ENCODE assay signal across 8 mouse cellular contexts in genomic region chr1:106883812-106884211, GRCm38 (mm10). TPM values are rescaled to one million over a fixed set of nuclear protein-coding genes. Genes with fewer than 3 reads are reported as not detected.
A peak's percentile ranks its signal among the peaks of the same experiment; 100 is the strongest.
DNase-seq lines count a peak whose midpoint lies in the region; ATAC-seq lines count a peak whose summit lies in the region.

No protein-coding gene starts in this region.

- no peaks in the 10 kb centered on the region for H3K4me1 ChIP-seq in midbrain, embryonic 11.5 days (ENCODE audit: control insufficient read depth, insufficient read depth, low read length)
- H3K4me1 ChIP-seq in midbrain, embryonic 15.5 days: no peaks in the 10 kb centered on the region
- no peaks in the 10 kb centered on the region for H3K4me1 ChIP-seq in stomach, embryonic 15.5 days

- H3K27ac ChIP-seq in midbrain, embryonic 11.5 days (ENCODE audit: low read depth, low read length): no peak overlapping the region
- no peak overlapping the region for H3K27ac ChIP-seq in midbrain, embryonic 15.5 days
- H3K27ac ChIP-seq in stomach, embryonic 15.5 days: no peak overlapping the region

- H3K4me3 ChIP-seq in midbrain, embryonic 11.5 days (ENCODE audit: low read depth, low read length): no peak overlapping the region
- H3K4me3 ChIP-seq in midbrain, embryonic 15.5 days: no peak overlapping the region
- no peak overlapping the region for H3K4me3 ChIP-seq in stomach, embryonic 15.5 days (replicated peaks)

- H3K4me2 ChIP-seq in midbrain, embryonic 11.5 days: no peak overlapping the region
- no peak overlapping the region for H3K4me2 ChIP-seq in midbrain, embryonic 15.5 days
- H3K4me2 ChIP-seq in stomach, embryonic 15.5 days: no peak overlapping the region

- H3K9me3 ChIP-seq in midbrain, embryonic 11.5 days (ENCODE audit: control insufficient read depth, low read length): no peaks in the 10 kb centered on the region
- no peaks in the 10 kb centered on the region for H3K9me3 ChIP-seq in midbrain, embryonic 15.5 days
- no peaks in the 10 kb centered on the region for H3K9me3 ChIP-seq in stomach, embryonic 15.5 days

- ATAC-seq in midbrain, embryonic 11.5 days (ENCODE audit: low FRiP score): peak; percentile 62
- no peak for ATAC-seq in midbrain, embryonic 15.5 days (replicated peaks)
- ATAC-seq in stomach, embryonic 15.5 days (ENCODE audit: insufficient read depth, low FRiP score, low read depth): 0 out of 2 replicates have a peak, but pooled peaks have one; percentile 7

- WGBS in midbrain, embryonic 11.5 days: 7% methylated on average over 2 of the region's 2 CpGs
- WGBS in midbrain, embryonic 15.5 days: 8% methylated on average over 2 of the region's 2 CpGs
- WGBS in stomach, embryonic 15.5 days: 3% methylated on average over 2 of the region's 2 CpGs

- DNase-seq in heart, adult 11 months: peak; percentile 87
- DNase-seq in heart, adult 9 months (ENCODE audit: low spot score in 2 of 2): no peak
- DNase-seq in midbrain, embryonic 11.5 days (ENCODE audit: low spot score, missing footprints): no peak
- DNase-seq in forelimb bud, embryonic 11.5 days (ENCODE audit: low read depth, low spot score): peak; percentile 9
- DNase-seq in spleen, postnatal 4 days (ENCODE audit: low spot score in 2 of 2): no peak
- no peak for DNase-seq in spleen, postnatal 14 days (ENCODE audit: low spot score in 2 of 2)

- H3K9ac ChIP-seq in midbrain, embryonic 11.5 days (ENCODE audit: low read length): no peak overlapping the region
- no peak overlapping the region for H3K9ac ChIP-seq in midbrain, embryonic 15.5 days
- no peak overlapping the region for H3K9ac ChIP-seq in stomach, embryonic 15.5 days

- no peaks in the 10 kb centered on the region for H3K27me3 ChIP-seq in midbrain, embryonic 11.5 days (ENCODE audit: control insufficient read depth, insufficient read depth, low read length)
- H3K27me3 ChIP-seq in midbrain, embryonic 15.5 days (replicated peaks): no peaks in the 10 kb centered on the region
- no peaks in the 10 kb centered on the region for H3K27me3 ChIP-seq in stomach, embryonic 15.5 days (replicated peaks)

- H3K36me3 ChIP-seq in midbrain, embryonic 11.5 days (ENCODE audit: control insufficient read depth, insufficient read depth, low read length): no peaks in the 10 kb centered on the region
- H3K36me3 ChIP-seq in midbrain, embryonic 15.5 days (replicated peaks): no peaks in the 10 kb centered on the region
- H3K36me3 ChIP-seq in stomach, embryonic 15.5 days: no peaks in the 10 kb centered on the region

RNA-seq across cellular contexts. Expression of gene Serpinb5, which starts 22.8 kb away (rescaled TPM):
- not detected in 2 replicates for polyA plus RNA-seq in midbrain, embryonic 11.5 days (2014; fragmentation: Nextera tagmentation; extraction: Ambion mirVana)
- polyA plus RNA-seq in midbrain, embryonic 15.5 days (2015; fragmentation: Nextera tagmentation; extraction: Ambion mirVana): 0.08 and 0.09 TPM in 2 replicates
- 27.1 and 41.3 TPM in 2 replicates for polyA plus RNA-seq in stomach, embryonic 15.5 days (2015; fragmentation: Nextera tagmentation; extraction: Ambion mirVana)

RNA-seq across cellular contexts. Expression of gene Serpinb12, which starts 50.4 kb away (rescaled TPM):
- not detected in 2 replicates for polyA plus RNA-seq in midbrain, embryonic 11.5 days (2014; fragmentation: Nextera tagmentation; extraction: Ambion mirVana)
- polyA plus RNA-seq in midbrain, embryonic 15.5 days (2015; fragmentation: Nextera tagmentation; extraction: Ambion mirVana): not detected in 2 replicates
- 1.7 and 4.5 TPM in 2 replicates for polyA plus RNA-seq in stomach, embryonic 15.5 days (2015; fragmentation: Nextera tagmentation; extraction: Ambion mirVana)

Comparison
In these comparisons a context has a peak if more than half of its experiments do, and no peak if none do; other contexts are left out.
1. DNase-seq: peak in heart, adult 11 months (single experiment) and forelimb bud, embryonic 11.5 days (single experiment); none in heart, adult 9 months (0 of 2), midbrain, embryonic 11.5 days (single experiment), spleen, postnatal 4 days (0 of 2) and spleen, postnatal 14 days (0 of 2).
2. RNA of gene Serpinb5, which starts 22.8 kb away (polyA plus RNA-seq): 27.1 to 41.3 TPM in stomach, embryonic 15.5 days; 0.08 to 0.09 TPM in midbrain, embryonic 15.5 days and not detected in midbrain, embryonic 11.5 days; every median in the first group is over 10 times any median in the second.